Mouse (Mus musculus): ENCODE measurements around the gene Mcl1. TPM values are rescaled to one million over a fixed set of nuclear protein-coding genes. Genes with fewer than 3 reads are reported as not detected.

The Mcl1 gene
- polyA plus RNA-seq, 1 experiment from 2014 or later = 75.7 TPM

Other genes starting within 250 kb of the Mcl1 start
- gene Arnt, start 224.4 kb upstream of the Mcl1 start, polyA plus RNA-seq (2014; fragmentation: Nextera tagmentation; extraction: Ambion mirVana) = 23.4 and 27.2 TPM in 2 replicates
- gene Ctsk, start 159.5 kb upstream of the Mcl1 start, polyA plus RNA-seq (2014; fragmentation: Nextera tagmentation; extraction: Ambion mirVana) = 7.3 and 8.4 TPM in 2 replicates
- gene Ctss, start 132.0 kb upstream of the Mcl1 start, polyA plus RNA-seq (2014; fragmentation: Nextera tagmentation; extraction: Ambion mirVana) = 8.3 and 8.8 TPM in 2 replicates
- not detected in 2 replicates for gene Hormad1, start 99.1 kb upstream of the Mcl1 start, polyA plus RNA-seq (2014; fragmentation: Nextera tagmentation; extraction: Ambion mirVana)
- 41.2 and 41.5 TPM in 2 replicates for gene Golph3l, start 69.9 kb upstream of the Mcl1 start, polyA plus RNA-seq (2014; fragmentation: Nextera tagmentation; extraction: Ambion mirVana)
- 84.4 TPM in 2 replicates for gene Ensa, start 33.8 kb upstream of the Mcl1 start, polyA plus RNA-seq (2014; fragmentation: Nextera tagmentation; extraction: Ambion mirVana)
- gene Adamtsl4, start 29.1 kb downstream of the Mcl1 start, polyA plus RNA-seq (2014; fragmentation: Nextera tagmentation; extraction: Ambion mirVana) = 0.42 and 0.82 TPM in 2 replicates
- gene Ecm1, start 80.8 kb downstream of the Mcl1 start, polyA plus RNA-seq (2014; fragmentation: Nextera tagmentation; extraction: Ambion mirVana) = 20.5 and 21.5 TPM in 2 replicates
- gene Tars2, start 101.4 kb downstream of the Mcl1 start, polyA plus RNA-seq (2014; fragmentation: Nextera tagmentation; extraction: Ambion mirVana) = 46.8 and 56.5 TPM in 2 replicates
- gene Rprd2, start 160.1 kb downstream of the Mcl1 start, polyA plus RNA-seq (2014; fragmentation: Nextera tagmentation; extraction: Ambion mirVana) = 21.1 and 21.6 TPM in 2 replicates
- 65.9 and 69.6 TPM in 2 replicates for gene Prpf3, start 197.1 kb downstream of the Mcl1 start, polyA plus RNA-seq (2014; fragmentation: Nextera tagmentation; extraction: Ambion mirVana)
- 347 and 348 TPM in 2 replicates for gene Mrps21, start 212.7 kb downstream of the Mcl1 start, polyA plus RNA-seq (2014; fragmentation: Nextera tagmentation; extraction: Ambion mirVana)
- 3.3 and 5.0 TPM in 2 replicates for gene Ciart, start 223.5 kb downstream of the Mcl1 start, polyA plus RNA-seq (2014; fragmentation: Nextera tagmentation; extraction: Ambion mirVana)
- 10.8 and 14.6 TPM in 2 replicates for gene BC028528, start 233.2 kb downstream of the Mcl1 start, polyA plus RNA-seq (2014; fragmentation: Nextera tagmentation; extraction: Ambion mirVana)
- 35.9 and 36.2 TPM in 2 replicates for gene Aph1a, start 235.2 kb downstream of the Mcl1 start, polyA plus RNA-seq (2014; fragmentation: Nextera tagmentation; extraction: Ambion mirVana)
- 35.7 and 36.5 TPM in 2 replicates for gene Car14, start 245.9 kb downstream of the Mcl1 start, polyA plus RNA-seq (2014; fragmentation: Nextera tagmentation; extraction: Ambion mirVana)

Data from neural tube, embryonic 11.5 days (tissue).